Mouse (Mus musculus) hindbrain, postnatal 0 days (tissue): ENCODE data around the gene Retreg1. TPM values are rescaled to one million over a fixed set of nuclear protein-coding genes. Genes with fewer than 3 reads are reported as not detected.

Experiments
- ATAC-seq: fragments of 200-750 bp; cut with Nextera tagmentation; 2 replicates; pipeline ENCODE4 v1.8.0; 2017; ENCODE audit warnings: mild to moderate bottlenecking, moderate TSS enrichment, moderate library complexity
- DNase-seq: peaks from one replicate; pipeline ENCODE4 v3.0.0-alpha.2; 2015; ENCODE audit warnings: low spot score
- H3K27ac ChIP-seq: fragments of 300-500 bp; sonication (generic); 2 replicates; pipeline ENCODE4 v1.5.1; 2014; ENCODE audit warnings: mild to moderate bottlenecking
- H3K27me3 ChIP-seq: fragments of 300-500 bp; sonication (generic); 2 replicates; pipeline ENCODE4 v1.6.1; 2014; ENCODE audit warnings: low read length, mixed read lengths; ENCODE audit not compliant: insufficient read depth
- H3K36me3 ChIP-seq: fragments of 300-500 bp; sonication (generic); 2 replicates; pipeline ENCODE4 v1.6.1; 2014; ENCODE audit warnings: low read length, mixed read lengths; ENCODE audit not compliant: insufficient read depth
- H3K4me1 ChIP-seq: fragments of 300-500 bp; sonication (generic); 2 replicates; pipeline ENCODE4 v1.6.1; 2014; ENCODE audit warnings: antibody characterized with exemption, low read length, mixed read lengths; ENCODE audit not compliant: insufficient read depth
- H3K4me2 ChIP-seq: fragments of 300-500 bp; sonication (generic); 2 replicates; pipeline ENCODE4 v1.6.1; 2014; ENCODE audit warnings: low read depth, mild to moderate bottlenecking, low read length, moderate library complexity, mixed read lengths
- H3K4me3 ChIP-seq: fragments of 300-500 bp; sonication (generic); 2 replicates; pipeline ENCODE4 v1.5.1; 2014; ENCODE audit warnings: low read length
- H3K9ac ChIP-seq: fragments of 300-500 bp; sonication (generic); replicated peaks from 2 replicates; pipeline ENCODE4 v1.6.1; 2014; ENCODE audit warnings: mild to moderate bottlenecking, low read length, moderate library complexity, mixed read lengths
- H3K9me3 ChIP-seq: fragments of 300-500 bp; sonication (generic); 2 replicates; pipeline ENCODE4 v1.6.1; 2016; ENCODE audit warnings: low read length, mixed read lengths
- CTCF ChIP-seq: IDR thresholded peaks from 2 replicates; pipeline ENCODE4 v1.5.1; 2016; ENCODE audit warnings: antibody characterized with exemption, control low read depth, low read depth
- WGBS: fragments of 180-500 bp; shearing (Covaris S2); extraction: QIAGEN DNeasy Blood & Tissue Kit; methylation state at CpG from one replicate; pipeline ENCODE4 v1.1.7; 2014; 5-methylcytosine and 5-hydroxymethylcytosine counted together
- polyA plus RNA-seq: library from polyadenylated mRNA; unstranded; fragments of >200 nt; fragmentation: Nextera tagmentation; extraction: Ambion mirVana; gene quantifications from 2 replicates; pipeline ENCODE4 v1.2.1, GENCODE M21; 2015
- total RNA-seq: library from RNA; depleted of rRNA; stranded (reverse); fragments of >200 nt; gene quantifications from 2 replicates; pipeline ENCODE4 v1.2.3, GENCODE M21; 2014

The Retreg1 gene
- total and polyA plus RNA-seq, 2 experiments from 2014 or later: 21.0 to 31.7 TPM

DNA sequence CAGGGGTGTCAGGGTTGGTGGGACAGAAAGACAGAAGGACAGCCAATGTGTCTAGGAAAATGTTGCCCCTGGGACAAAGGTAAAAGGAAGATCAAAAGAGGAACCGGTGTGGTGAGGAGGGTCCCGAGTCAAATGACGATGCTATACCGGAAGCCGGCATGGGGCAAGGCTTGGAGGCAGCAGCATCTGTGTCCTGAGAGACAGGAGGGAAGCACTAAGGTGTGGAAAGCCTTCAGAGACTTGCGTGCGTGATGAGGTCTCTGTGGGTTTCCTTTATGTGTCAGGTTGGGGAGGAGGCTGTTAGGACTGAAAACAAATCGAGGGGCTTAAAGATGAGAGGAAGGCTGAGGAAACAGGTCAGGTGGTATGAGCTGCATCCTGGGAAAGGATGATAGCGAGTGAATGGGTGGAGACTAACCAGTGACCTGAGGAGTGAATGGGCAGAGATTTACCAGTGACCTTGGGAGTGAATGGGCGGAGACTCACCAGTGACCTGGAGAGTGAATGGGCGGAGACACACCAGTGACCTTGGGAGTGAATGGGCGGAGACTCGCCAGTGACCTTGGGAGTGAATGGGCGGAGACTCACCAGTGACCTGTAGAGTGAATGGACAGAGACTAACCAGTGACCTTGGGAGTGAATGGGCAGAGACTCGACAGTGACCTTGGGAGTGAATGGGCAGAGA, 60.1 kb downstream of the Retreg1 start:
- no peak overlapping the region for H3K9ac ChIP-seq
- ATAC-seq (no peak), DNase-seq (no peak)
- no peaks in the 10 kb centered on the region for H3K27me3 ChIP-seq
- H3K4me1 ChIP-seq: no peaks in the 10 kb centered on the region
- H3K4me2 ChIP-seq: no peak overlapping the region
- WGBS: 89% methylated on average over 15 of the region's 15 CpGs
- no peaks in the 10 kb centered on the region for H3K9me3 ChIP-seq
- no peak overlapping the region for H3K27ac ChIP-seq
- no peak overlapping the region for H3K4me3 ChIP-seq
- TF ChIP-seq CTCF: no peak
- H3K36me3 ChIP-seq: no peaks in the 10 kb centered on the region

DNA sequence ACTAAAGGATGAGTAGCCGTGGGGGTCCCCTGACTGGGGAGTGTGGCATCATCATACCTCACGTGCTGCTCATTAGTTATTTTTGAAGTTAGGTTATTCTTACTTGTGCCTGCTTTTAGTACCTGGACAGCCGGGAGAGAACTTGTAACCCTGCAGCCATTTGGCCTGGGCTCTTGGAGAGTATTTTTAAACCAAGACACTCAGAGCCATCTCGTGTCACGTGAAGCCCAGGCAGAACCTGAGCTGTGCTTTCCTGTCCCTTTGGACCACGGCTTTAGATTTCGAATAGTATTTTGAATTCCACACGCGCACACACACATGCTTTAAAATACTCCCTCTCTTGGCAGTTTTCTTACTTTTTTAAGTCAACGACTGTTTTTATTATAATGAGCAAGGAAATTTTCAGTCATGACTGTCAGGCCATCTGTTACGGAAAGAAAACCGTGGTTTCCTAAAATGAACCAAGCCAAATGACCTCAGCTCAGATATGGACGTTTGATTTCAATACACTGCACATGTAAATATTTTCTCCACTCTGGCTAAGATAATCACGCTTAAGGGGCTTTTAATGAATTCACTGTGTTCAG, 61.5 kb downstream of the Retreg1 start:
- ATAC-seq (no peak), DNase-seq (no peak)
- H3K4me2 ChIP-seq: no peak overlapping the region
- no peaks in the 10 kb centered on the region for H3K36me3 ChIP-seq
- no peak for TF ChIP-seq CTCF
- no peaks in the 10 kb centered on the region for H3K9me3 ChIP-seq
- WGBS: 77% methylated on average over 14 of the region's 14 CpGs
- no peaks in the 10 kb centered on the region for H3K4me1 ChIP-seq
- H3K27ac ChIP-seq: no peak overlapping the region
- H3K4me3 ChIP-seq: no peak overlapping the region
- H3K9ac ChIP-seq: no peak overlapping the region
- no peaks in the 10 kb centered on the region for H3K27me3 ChIP-seq

DNA sequence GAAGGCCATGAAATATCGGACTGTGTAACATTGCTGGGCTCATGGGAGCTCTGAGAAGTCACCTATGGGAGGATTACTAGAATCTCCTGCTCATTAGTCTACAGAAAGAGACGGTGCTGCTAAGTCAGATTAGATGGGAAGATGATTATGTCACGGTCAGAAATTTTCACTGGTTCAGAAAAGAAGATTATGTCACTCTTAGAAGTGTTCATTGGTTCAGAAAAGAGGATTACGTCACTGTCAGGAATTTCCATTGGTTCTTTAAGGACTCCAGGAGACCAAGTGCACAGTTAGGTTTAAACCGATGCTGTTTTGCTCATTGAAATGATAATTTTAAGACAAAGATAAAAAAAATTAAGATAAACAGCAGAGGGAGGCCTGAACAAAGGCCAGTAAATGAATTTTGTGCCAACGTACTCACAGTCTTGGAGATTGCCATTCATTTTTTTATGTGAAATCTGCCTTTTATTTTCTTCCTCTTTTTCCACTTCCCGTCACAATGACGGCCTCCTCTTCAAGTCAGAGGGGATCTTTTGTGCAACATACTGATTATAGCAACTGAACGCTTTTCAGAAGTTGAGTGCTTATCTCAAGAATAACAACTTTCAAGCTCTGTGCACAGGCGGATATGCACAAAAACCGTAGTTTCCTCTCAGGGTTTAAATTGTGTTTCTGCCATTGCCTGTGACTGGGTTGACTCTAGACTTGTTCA, 67.0 kb downstream of the Retreg1 start:
- Histone ChIP-seq H3K27me3 (no peaks in the 10 kb centered on the region), H3K9ac (no peak overlapping the region), H3K4me1 (no peaks in the 10 kb centered on the region), H3K4me3 (no peak overlapping the region), H3K4me2 (no peak overlapping the region), H3K36me3 (no peaks in the 10 kb centered on the region), H3K27ac (0 out of 2 replicates have a peak overlapping the region, but pooled peaks have one; percentile 27), H3K9me3 (no peaks in the 10 kb centered on the region)
- WGBS: 56% methylated on average over 11 of the region's 11 CpGs
- ATAC-seq: peak; percentile 84
- DNase-seq: peak; percentile 63
- no peak for TF ChIP-seq CTCF

DNA sequence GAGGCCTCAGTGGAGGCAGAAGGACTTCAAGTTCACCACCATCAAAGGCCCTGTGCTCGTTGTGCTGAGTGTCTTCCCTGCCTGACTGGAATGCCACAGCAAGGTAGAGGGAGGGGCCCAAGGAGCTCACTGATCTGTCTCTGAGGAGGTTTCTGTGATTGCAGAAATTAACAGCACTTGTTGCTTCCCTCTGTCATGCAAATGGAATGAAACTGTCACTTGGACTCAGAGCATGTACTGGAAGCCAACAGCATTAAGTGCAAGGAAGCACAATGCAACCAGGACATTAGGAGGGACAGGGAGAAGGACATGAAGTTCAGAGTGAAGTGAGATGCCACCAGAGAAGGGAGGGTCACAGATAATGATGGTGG, 67.5 kb downstream of the Retreg1 start:
- Histone ChIP-seq H3K36me3 (no peaks in the 10 kb centered on the region), H3K9ac (no peak overlapping the region), H3K4me2 (no peak overlapping the region), H3K4me3 (no peak overlapping the region), H3K9me3 (no peaks in the 10 kb centered on the region), H3K27ac (0 out of 2 replicates have a peak overlapping the region, but pooled peaks have one; percentile 27), H3K4me1 (no peaks in the 10 kb centered on the region; the same call in 1 of the 2 replicates), H3K27me3 (no peaks in the 10 kb centered on the region)
- DNase-seq (no peak), ATAC-seq (no peak)
- 40% methylated on average over 1 of the region's 1 CpGs for WGBS
- TF ChIP-seq CTCF: no peak

DNA sequence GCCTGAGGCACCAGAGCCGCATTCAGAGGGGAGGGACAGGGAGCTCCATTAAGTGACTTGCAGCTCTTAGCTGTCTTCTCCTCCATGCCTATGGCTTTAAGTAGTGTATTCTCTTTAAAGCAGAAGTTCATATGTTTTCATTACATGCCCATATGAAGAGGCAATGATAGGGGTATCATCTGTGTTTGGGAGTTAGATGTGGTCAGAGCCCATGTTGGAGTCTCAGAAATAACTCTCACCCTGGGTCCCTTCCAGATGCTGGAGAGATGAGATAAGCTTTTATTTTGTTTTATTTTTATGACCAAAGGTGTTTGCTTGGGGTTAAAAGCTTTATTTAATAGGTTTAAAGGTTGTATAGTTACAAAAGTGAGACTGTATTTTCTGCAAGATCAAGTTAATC, 67.9 kb downstream of the Retreg1 start:
- 100% methylated on average over 1 of the region's 1 CpGs for WGBS
- no peak overlapping the region for H3K27ac ChIP-seq
- H3K4me3 ChIP-seq: no peak overlapping the region
- H3K27me3 ChIP-seq: no peaks in the 10 kb centered on the region
- no peak overlapping the region for H3K9ac ChIP-seq
- no peaks in the 10 kb centered on the region for H3K9me3 ChIP-seq
- no peak for TF ChIP-seq CTCF
- ATAC-seq: no peak
- H3K4me1 ChIP-seq: no peaks in the 10 kb centered on the region; the same call in 1 of the 2 replicates
- H3K4me2 ChIP-seq: no peak overlapping the region
- no peaks in the 10 kb centered on the region for H3K36me3 ChIP-seq
- DNase-seq: no peak

DNA sequence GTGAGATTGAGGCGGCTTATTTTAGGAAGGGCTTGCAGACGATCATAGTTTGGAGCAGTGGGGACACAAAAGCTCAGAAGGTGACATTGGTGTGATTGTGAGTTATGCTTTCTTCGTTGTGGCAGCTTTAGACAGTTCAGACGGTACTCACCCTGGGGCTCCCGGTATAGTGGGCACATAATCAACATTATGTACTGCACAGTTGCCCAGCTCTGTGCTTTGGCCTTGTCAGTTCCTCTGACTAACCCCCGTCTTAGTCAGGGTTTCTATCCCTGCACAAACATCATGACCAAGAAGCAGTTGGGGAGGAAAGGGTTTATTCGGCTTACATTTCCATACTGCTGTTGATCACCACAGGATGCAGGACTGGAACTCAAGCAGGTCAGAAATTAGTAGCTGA, 69.9 kb downstream of the Retreg1 start:
- no peaks in the 10 kb centered on the region for H3K9me3 ChIP-seq
- no peak overlapping the region for H3K4me3 ChIP-seq
- no peak overlapping the region for H3K4me2 ChIP-seq
- no peaks in the 10 kb centered on the region; the same call in 1 of the 2 replicates for H3K4me1 ChIP-seq
- no peak overlapping the region for H3K27ac ChIP-seq
- no peak overlapping the region for H3K9ac ChIP-seq
- H3K36me3 ChIP-seq: no peaks in the 10 kb centered on the region
- ATAC-seq: no peak
- TF ChIP-seq CTCF: no peak
- WGBS: 87% methylated on average over 7 of the region's 7 CpGs
- no peaks in the 10 kb centered on the region for H3K27me3 ChIP-seq
- DNase-seq: no peak
